Mouse (Mus musculus): ENCODE results near the gene Prkg1. TPM values are rescaled to one million over a fixed set of nuclear protein-coding genes. Genes with fewer than 3 reads are reported as not detected.
A peak's percentile ranks its signal among the peaks of the same experiment; 100 is the strongest.

The Prkg1 gene
- total and polyA plus RNA-seq, 2 experiments = 0.27 to 3.4 TPM

DNA sequence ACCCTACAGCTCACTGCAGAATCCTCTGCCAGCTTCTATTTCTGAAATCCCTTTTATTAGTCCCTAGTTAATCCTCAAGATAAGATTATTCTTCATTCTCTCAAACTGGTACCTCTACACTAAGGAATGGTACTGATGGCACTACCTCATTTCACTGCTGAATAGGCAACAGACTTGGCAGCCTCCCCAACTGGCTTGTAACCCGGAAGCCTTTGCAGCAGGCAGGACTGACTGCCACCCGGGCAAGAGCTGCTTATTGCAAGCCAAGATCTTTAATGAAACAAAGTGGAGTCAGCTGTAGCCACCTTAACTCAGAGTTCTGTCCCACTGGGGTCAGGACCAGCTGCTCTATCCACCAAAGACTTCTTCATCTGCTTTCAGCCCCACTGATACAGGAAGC lies 117.3 kb downstream of the Prkg1 start:
- TF ChIP-seq POLR2A (IDR thresholded peaks at IDR 0.05; ENCODE audit: extremely low read depth, insufficient read depth, low read length) (no peak), CTCF (IDR thresholded peaks at IDR 0.05; ENCODE audit: low read depth, low read length) (no peak)
- Histone ChIP-seq H3K27me3 (ENCODE audit: control insufficient read depth, insufficient read depth, low read length) (no peaks in the 10 kb centered on the region), H3K36me3 (ENCODE audit: control insufficient read depth, insufficient read depth, low read length) (no peaks in the 10 kb centered on the region), H3K27ac (replicated peaks; ENCODE audit: insufficient read depth, low read depth, low read length) (no peak overlapping the region), H3K9ac (ENCODE audit: low read depth, low read length) (no peak overlapping the region), H3K4me1 (ENCODE audit: control insufficient read depth, insufficient read depth, low read length) (no peaks in the 10 kb centered on the region), H3K4me3 (ENCODE audit: insufficient read depth, low read depth, low read length) (no peak overlapping the region), H3K79me2 (ENCODE audit: control insufficient read depth, insufficient read depth, low read length) (no peaks in the 10 kb centered on the region)
- 75% methylated on average over 2 of the region's 2 CpGs for WGBS
- DNase-seq (ENCODE audit: extremely low read depth, low read depth, low spot score) = no peak

DNA sequence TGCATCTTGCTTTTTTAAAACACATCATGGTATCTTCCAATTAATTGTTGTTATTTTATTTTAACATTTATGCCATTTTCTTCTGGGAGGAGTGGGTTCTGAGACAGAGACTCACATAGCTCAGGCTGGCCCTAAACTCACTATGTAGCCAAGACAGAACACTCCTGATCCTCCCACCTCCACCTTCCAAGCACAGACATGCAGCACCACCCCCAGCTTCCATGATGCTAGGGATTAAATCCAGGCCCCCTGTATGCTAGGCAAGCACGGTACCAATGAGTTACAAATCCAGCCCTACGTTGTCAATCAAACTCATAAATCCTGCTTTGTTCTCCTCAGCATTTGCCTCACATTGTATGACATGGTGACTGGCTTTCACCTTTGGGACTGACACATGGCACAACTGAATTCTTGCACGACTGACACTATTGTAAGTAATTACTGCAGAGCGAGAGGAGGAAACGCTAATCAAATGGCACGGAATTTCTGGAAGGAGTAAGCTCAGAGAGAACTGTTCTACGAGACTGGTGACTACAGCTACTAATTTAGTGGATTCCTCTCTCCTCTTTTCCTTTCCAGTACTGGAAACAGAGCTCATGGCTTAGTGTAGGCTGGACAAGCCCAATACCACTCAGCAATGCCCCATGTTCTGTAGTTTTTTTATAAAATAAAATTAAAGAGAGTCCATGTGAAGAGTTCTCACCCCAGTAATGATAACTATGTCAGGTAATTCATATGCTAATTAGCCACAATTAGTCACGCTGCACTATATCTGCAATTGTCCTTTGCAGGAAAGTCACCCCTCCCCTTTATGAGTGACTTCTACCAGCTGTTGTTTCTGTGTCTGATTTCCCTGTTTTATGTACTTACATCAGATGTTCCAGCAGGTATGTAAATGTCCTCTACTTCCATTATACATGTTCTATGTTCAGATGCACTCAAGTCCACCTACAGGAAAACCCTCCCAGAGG lies 133.6 kb downstream of the Prkg1 start:
- no peaks in the 10 kb centered on the region for H3K79me2 ChIP-seq (ENCODE audit: control insufficient read depth, insufficient read depth, low read length)
- H3K27ac ChIP-seq (replicated peaks; ENCODE audit: insufficient read depth, low read depth, low read length) = no peak overlapping the region
- no peak overlapping the region for H3K9ac ChIP-seq (ENCODE audit: low read depth, low read length)
- no peak for DNase-seq (ENCODE audit: extremely low read depth, low read depth, low spot score)
- no peak for TF ChIP-seq CTCF (IDR thresholded peaks at IDR 0.05; ENCODE audit: low read depth, low read length)
- no peak for TF ChIP-seq POLR2A (IDR thresholded peaks at IDR 0.05; ENCODE audit: extremely low read depth, insufficient read depth, low read length)
- no peaks in the 10 kb centered on the region for H3K4me1 ChIP-seq (ENCODE audit: control insufficient read depth, insufficient read depth, low read length)
- no peaks in the 10 kb centered on the region for H3K27me3 ChIP-seq (ENCODE audit: control insufficient read depth, insufficient read depth, low read length)
- no peaks in the 10 kb centered on the region for H3K36me3 ChIP-seq (ENCODE audit: control insufficient read depth, insufficient read depth, low read length)
- no peak overlapping the region for H3K4me3 ChIP-seq (ENCODE audit: insufficient read depth, low read depth, low read length)
- 83% methylated on average over 8 of the region's 8 CpGs for WGBS

- Histone ChIP-seq H3K4me3 (ENCODE audit: insufficient read depth, low read depth, low read length) (no peak overlapping the region), H3K9ac (ENCODE audit: low read depth, low read length) (no peak overlapping the region), H3K27me3 (ENCODE audit: control insufficient read depth, insufficient read depth, low read length) (no peaks in the 10 kb centered on the region), H3K36me3 (ENCODE audit: control insufficient read depth, insufficient read depth, low read length) (no peaks in the 10 kb centered on the region), H3K27ac (replicated peaks; ENCODE audit: insufficient read depth, low read depth, low read length) (no peak overlapping the region), H3K4me1 (ENCODE audit: control insufficient read depth, insufficient read depth, low read length) (0 out of 2 replicates have a peak, but pooled peaks cover 2% of the 10 kb centered on the region), H3K79me2 (ENCODE audit: control insufficient read depth, insufficient read depth, low read length) (no peaks in the 10 kb centered on the region)
- peak; percentile 9 for DNase-seq (ENCODE audit: extremely low read depth, low read depth, low spot score)
- TF ChIP-seq CTCF (IDR thresholded peaks at IDR 0.05; ENCODE audit: low read depth, low read length) (no peak), POLR2A (IDR thresholded peaks at IDR 0.05; ENCODE audit: extremely low read depth, insufficient read depth, low read length) (no peak)
- whole genome bisulfite sequencing = 89% methylated on average over 1 of the region's 1 CpGs
Measured at GRCm38 (mm10) chr19:31621716-31622115, 143.1 kb downstream of the Prkg1 start.

DNA sequence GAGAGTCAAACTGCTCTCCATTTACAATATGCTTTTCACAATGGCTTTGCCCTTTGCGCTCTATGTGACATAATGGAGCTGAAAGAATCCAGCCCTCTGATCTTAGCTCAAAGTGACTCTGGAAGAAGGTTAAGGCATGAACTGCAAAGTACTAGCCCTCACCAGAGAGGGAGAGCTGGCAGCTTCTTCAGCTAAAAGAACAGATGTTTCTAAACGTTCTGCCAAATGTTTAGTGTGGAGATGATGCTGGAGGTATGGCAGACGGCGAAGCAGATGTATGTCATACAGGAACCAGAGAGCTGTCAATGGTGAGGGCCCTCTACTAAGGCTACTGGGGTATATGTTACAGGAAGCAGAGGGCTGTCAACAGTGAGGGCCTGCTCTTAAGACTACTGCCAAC lies 148.0 kb downstream of the Prkg1 start:
- Histone ChIP-seq H3K4me3 (ENCODE audit: insufficient read depth, low read depth, low read length) (no peak overlapping the region), H3K79me2 (ENCODE audit: control insufficient read depth, insufficient read depth, low read length) (no peaks in the 10 kb centered on the region), H3K9ac (ENCODE audit: low read depth, low read length) (no peak overlapping the region), H3K4me1 (ENCODE audit: control insufficient read depth, insufficient read depth, low read length) (no peaks in the 10 kb centered on the region), H3K36me3 (ENCODE audit: control insufficient read depth, insufficient read depth, low read length) (no peaks in the 10 kb centered on the region), H3K27ac (replicated peaks; ENCODE audit: insufficient read depth, low read depth, low read length) (no peak overlapping the region), H3K27me3 (ENCODE audit: control insufficient read depth, insufficient read depth, low read length) (no peaks in the 10 kb centered on the region)
- no peak for DNase-seq (ENCODE audit: extremely low read depth, low read depth, low spot score)
- WGBS = 86% methylated on average over 4 of the region's 4 CpGs
- TF ChIP-seq POLR2A (IDR thresholded peaks at IDR 0.05; ENCODE audit: extremely low read depth, insufficient read depth, low read length) (no peak), CTCF (IDR thresholded peaks at IDR 0.05; ENCODE audit: low read depth, low read length) (no peak)

DNA sequence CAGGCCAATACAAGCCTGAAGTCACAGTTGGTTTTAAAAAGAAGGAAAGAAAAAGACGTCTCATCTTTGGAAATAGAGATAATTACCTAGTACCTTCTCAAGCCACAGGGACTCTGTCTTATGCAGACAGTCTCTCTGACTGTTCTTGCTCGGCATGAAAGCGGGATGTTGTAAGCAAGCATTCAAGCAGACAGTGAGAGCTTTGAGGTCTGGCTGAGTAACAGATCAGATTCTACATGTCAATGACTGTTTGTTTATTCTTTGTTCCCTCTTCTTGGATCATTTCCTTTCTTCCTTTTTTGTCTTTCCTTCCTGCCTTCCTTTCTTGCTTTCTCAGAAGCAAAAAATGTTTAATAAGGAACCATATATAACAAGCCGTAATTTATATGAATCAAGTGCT lies 148.7 kb downstream of the Prkg1 start:
- Histone ChIP-seq H3K4me1 (ENCODE audit: control insufficient read depth, insufficient read depth, low read length) (no peaks in the 10 kb centered on the region), H3K4me3 (ENCODE audit: insufficient read depth, low read depth, low read length) (no peak overlapping the region), H3K27me3 (ENCODE audit: control insufficient read depth, insufficient read depth, low read length) (no peaks in the 10 kb centered on the region), H3K9ac (ENCODE audit: low read depth, low read length) (no peak overlapping the region), H3K79me2 (ENCODE audit: control insufficient read depth, insufficient read depth, low read length) (no peaks in the 10 kb centered on the region), H3K27ac (replicated peaks; ENCODE audit: insufficient read depth, low read depth, low read length) (no peak overlapping the region), H3K36me3 (ENCODE audit: control insufficient read depth, insufficient read depth, low read length) (no peaks in the 10 kb centered on the region)
- no peak for TF ChIP-seq POLR2A (IDR thresholded peaks at IDR 0.05; ENCODE audit: extremely low read depth, insufficient read depth, low read length)
- no peak for TF ChIP-seq CTCF (IDR thresholded peaks at IDR 0.05; ENCODE audit: low read depth, low read length)
- DNase-seq (ENCODE audit: extremely low read depth, low read depth, low spot score) = no peak
- 65% methylated on average over 4 of the region's 4 CpGs for whole genome bisulfite sequencing

- no peak overlapping the region for H3K4me3 ChIP-seq (ENCODE audit: insufficient read depth, low read depth, low read length)
- TF ChIP-seq POLR2A (IDR thresholded peaks at IDR 0.05; ENCODE audit: extremely low read depth, insufficient read depth, low read length) = no peak
- TF ChIP-seq CTCF (IDR thresholded peaks at IDR 0.05; ENCODE audit: low read depth, low read length) = no peak
- no peak for DNase-seq (ENCODE audit: extremely low read depth, low read depth, low spot score)
- WGBS = 89% methylated on average over 4 of the region's 4 CpGs
- H3K4me1 ChIP-seq (ENCODE audit: control insufficient read depth, insufficient read depth, low read length) = no peaks in the 10 kb centered on the region
- no peak overlapping the region for H3K27ac ChIP-seq (replicated peaks; ENCODE audit: insufficient read depth, low read depth, low read length)
- no peaks in the 10 kb centered on the region for H3K36me3 ChIP-seq (ENCODE audit: control insufficient read depth, insufficient read depth, low read length)
- no peaks in the 10 kb centered on the region for H3K27me3 ChIP-seq (ENCODE audit: control insufficient read depth, insufficient read depth, low read length)
- no peak overlapping the region for H3K9ac ChIP-seq (ENCODE audit: low read depth, low read length)
- H3K79me2 ChIP-seq (ENCODE audit: control insufficient read depth, insufficient read depth, low read length) = no peaks in the 10 kb centered on the region
Measured at GRCm38 (mm10) chr19:31613146-31613545, 151.7 kb downstream of the Prkg1 start.
